ENCODE assay signal across 19 mouse cellular contexts in genomic region chr4:72168267-72168666, GRCm38 (mm10). TPM values are rescaled to one million over a fixed set of nuclear protein-coding genes. Genes with fewer than 3 reads are reported as not detected.
DNase-seq lines count a peak whose midpoint lies in the region; ATAC-seq and TF ChIP-seq lines count a peak whose summit lies in the region.
"Had no signal": no experiment of that assay in that cellular context is flagged by ENCODE, and none has a peak within 500 bp of the region (broad histone marks: within the 10 kb centered on the region; RNA-seq: fewer than 3 reads in every experiment).

No protein-coding gene starts in this region.

- peaks cover 61% of the 10 kb centered on the region for H3K36me3 ChIP-seq in forebrain, embryonic 10.5 days (replicated peaks)
- no peaks in the 10 kb centered on the region for H3K36me3 ChIP-seq in forebrain, postnatal 0 days (ENCODE audit: insufficient read depth)
- no peaks in the 10 kb centered on the region; the same call in 1 of the 2 replicates for H3K36me3 ChIP-seq in forebrain, embryonic 11.5 days (ENCODE audit: control insufficient read depth, insufficient read depth, low read length)
- peaks cover 6% of the 10 kb centered on the region; the same call in 1 of the 2 replicates for H3K36me3 ChIP-seq in hindbrain, embryonic 15.5 days
- peaks cover 8% of the 10 kb centered on the region; the same call in 1 of the 2 replicates for H3K36me3 ChIP-seq in neural tube, embryonic 13.5 days

- peaks cover 63% of the 10 kb centered on the region for H3K4me1 ChIP-seq in forebrain, embryonic 10.5 days
- peaks cover 2% of the 10 kb centered on the region; the same call in 1 of the 2 replicates for H3K4me1 ChIP-seq in forebrain, postnatal 0 days (ENCODE audit: insufficient read depth)
- H3K4me1 ChIP-seq in forebrain, embryonic 11.5 days (replicated peaks; ENCODE audit: control insufficient read depth, insufficient read depth, low read length), result peaks cover 16% of the 10 kb centered on the region
- peaks cover 22% of the 10 kb centered on the region for H3K4me1 ChIP-seq in hindbrain, embryonic 15.5 days (replicated peaks)
- H3K4me1 ChIP-seq in neural tube, embryonic 13.5 days (replicated peaks), result peaks cover 35% of the 10 kb centered on the region
- H3K4me1 ChIP-seq: intestine, embryonic 15.5 days; liver, embryonic 12.5 days had no signal

- no peak overlapping the region for H3K4me3 ChIP-seq in forebrain, embryonic 10.5 days
- no peak overlapping the region for H3K4me3 ChIP-seq in forebrain, postnatal 0 days (ENCODE audit: low read depth, low read length)
- no peak overlapping the region for H3K4me3 ChIP-seq in forebrain, embryonic 11.5 days (ENCODE audit: low read depth, low read length)
- H3K4me3 ChIP-seq in hindbrain, embryonic 15.5 days, result no peak overlapping the region
- H3K4me3 ChIP-seq in neural tube, embryonic 13.5 days, result no peak overlapping the region
- H3K4me3 ChIP-seq: heart, adult 2 months; intestine, embryonic 15.5 days; liver, embryonic 12.5 days had no signal

- no peaks in the 10 kb centered on the region for H3K9me3 ChIP-seq in forebrain, embryonic 10.5 days
- H3K9me3 ChIP-seq in forebrain, postnatal 0 days (ENCODE audit: low read length), result no peaks in the 10 kb centered on the region
- no peaks in the 10 kb centered on the region for H3K9me3 ChIP-seq in forebrain, embryonic 11.5 days (ENCODE audit: control insufficient read depth, low read length)
- H3K9me3 ChIP-seq in hindbrain, embryonic 15.5 days, result no peaks in the 10 kb centered on the region
- H3K9me3 ChIP-seq in neural tube, embryonic 13.5 days, result no peaks in the 10 kb centered on the region
- H3K9me3 ChIP-seq: intestine, embryonic 15.5 days; liver, embryonic 12.5 days had no signal

- no peak overlapping the region for H3K4me2 ChIP-seq in forebrain, postnatal 0 days (ENCODE audit: low read depth)
- no peak overlapping the region for H3K4me2 ChIP-seq in forebrain, embryonic 11.5 days (ENCODE audit: low read depth, low read length, severe bottlenecking)
- H3K4me2 ChIP-seq in hindbrain, embryonic 15.5 days, result no peak overlapping the region
- no peak overlapping the region for H3K4me2 ChIP-seq in neural tube, embryonic 13.5 days
- H3K4me2 ChIP-seq: intestine, embryonic 15.5 days; liver, embryonic 12.5 days had no signal

- no peak for ATAC-seq in forebrain, postnatal 0 days
- ATAC-seq in forebrain, embryonic 11.5 days (replicated peaks; ENCODE audit: low FRiP score), result peak; percentile 85
- ATAC-seq in hindbrain, embryonic 15.5 days (ENCODE audit: low FRiP score, low read depth), result peak; percentile 31; the same call in 1 of the 2 replicates
- peak; percentile 55; the same call in 1 of the 2 replicates for ATAC-seq in neural tube, embryonic 13.5 days (ENCODE audit: low read depth)
- ATAC-seq in megakaryocyte-erythroid progenitor cell, adult 5-6 weeks (replicated peaks; ENCODE audit: low FRiP score, low TSS enrichment, poor library complexity, severe bottlenecking), result no peak
- ATAC-seq: intestine, embryonic 15.5 days; liver, embryonic 12.5 days; lung, postnatal 0 days; Patski had no signal

- intact Hi-C loops in left cerebral cortex, postnatal 10 days (cut with DNase I), result no loop called here

- H3K27ac ChIP-seq in forebrain, embryonic 10.5 days, result peak overlapping the region; percentile 60
- no peak overlapping the region for H3K27ac ChIP-seq in forebrain, postnatal 0 days (ENCODE audit: low read depth, low read length)
- peak overlapping the region; percentile 72 for H3K27ac ChIP-seq in forebrain, embryonic 11.5 days (ENCODE audit: low read depth, low read length)
- H3K27ac ChIP-seq in hindbrain, embryonic 15.5 days (replicated peaks), result no peak overlapping the region
- H3K27ac ChIP-seq in neural tube, embryonic 13.5 days (replicated peaks), result no peak overlapping the region
- H3K27ac ChIP-seq: heart, adult 2 months; intestine, embryonic 15.5 days; liver, embryonic 12.5 days had no signal

- H3K27me3 ChIP-seq in forebrain, embryonic 10.5 days (ENCODE audit: poor library complexity, severe bottlenecking), result peaks cover 60% of the 10 kb centered on the region
- H3K27me3 ChIP-seq in forebrain, postnatal 0 days (ENCODE audit: insufficient read depth, low read length), result no peaks in the 10 kb centered on the region
- H3K27me3 ChIP-seq in forebrain, embryonic 11.5 days (ENCODE audit: control insufficient read depth, insufficient read depth, low read length), result no peaks in the 10 kb centered on the region; the same call in 1 of the 2 replicates
- H3K27me3 ChIP-seq in hindbrain, embryonic 15.5 days, result no peaks in the 10 kb centered on the region
- no peaks in the 10 kb centered on the region for H3K27me3 ChIP-seq in neural tube, embryonic 13.5 days
- H3K27me3 ChIP-seq: intestine, embryonic 15.5 days; liver, embryonic 12.5 days; Patski had no signal

- no peak for TF ChIP-seq CTCF in forebrain, postnatal 0 days (IDR thresholded peaks at IDR 0.05; ENCODE audit: low read depth)

- H3K9ac ChIP-seq in forebrain, postnatal 0 days, result no peak overlapping the region
- H3K9ac ChIP-seq in forebrain, embryonic 11.5 days (ENCODE audit: low read length), result no peak overlapping the region
- H3K9ac ChIP-seq in hindbrain, embryonic 15.5 days, result no peak overlapping the region
- no peak overlapping the region for H3K9ac ChIP-seq in neural tube, embryonic 13.5 days
- H3K9ac ChIP-seq: intestine, embryonic 15.5 days; liver, embryonic 12.5 days had no signal

- peak; percentile 49 for DNase-seq in forebrain, embryonic 10.5 days (ENCODE audit: extremely low spot score, low spot score)
- no peak for DNase-seq in forebrain, postnatal 0 days
- no peak for DNase-seq in forebrain, embryonic 11.5 days (ENCODE audit: low spot score)
- no peak for DNase-seq in kidney, adult 9 months
- DNase-seq in left cerebral cortex, postnatal 10 days (ENCODE audit: extremely low spot score in 1 of 2, low spot score in 2 of 2), result no peak
- DNase-seq: adrenal gland, postnatal 10 days; cerebellum, adult 9-11 months; heart, adult 2 months; kidney, postnatal 14 days; left cerebral cortex, postnatal 4 days; right cerebral cortex, postnatal 25 days; thymus, adult 2 months had no signal

- 2% methylated on average over 1 of the region's 1 CpGs for WGBS in forebrain, embryonic 10.5 days
- 7% methylated on average over 1 of the region's 1 CpGs for WGBS in forebrain, postnatal 0 days
- WGBS in forebrain, embryonic 11.5 days, result 7% methylated on average over 1 of the region's 1 CpGs
- WGBS in hindbrain, embryonic 15.5 days, result 0% methylated on average over 1 of the region's 1 CpGs
- 6% methylated on average over 1 of the region's 1 CpGs for WGBS in neural tube, embryonic 13.5 days

RNA-seq across cellular contexts. Expression of gene Tle1, which starts 32.5 kb away (rescaled TPM):
- polyA plus RNA-seq in forebrain, embryonic 10.5 days (2016; fragmentation: Nextera tagmentation; extraction: Ambion mirVana), result 39.2 and 39.8 TPM in 2 replicates
- 76.8 and 83.0 TPM in 2 replicates for total RNA-seq in forebrain, postnatal 0 days (2014; rRNA removed)
- 27.4 and 28.8 TPM in 2 replicates for polyA plus RNA-seq in forebrain, postnatal 0 days (2015; fragmentation: Nextera tagmentation; extraction: Ambion mirVana)
- polyA plus RNA-seq in forebrain, embryonic 11.5 days (2014; fragmentation: Nextera tagmentation; extraction: Ambion mirVana), result 61.6 and 63.9 TPM in 2 replicates
- 39.0 and 43.1 TPM in 2 replicates for polyA plus RNA-seq in hindbrain, embryonic 15.5 days (2015; fragmentation: Nextera tagmentation; extraction: Ambion mirVana)
- 37.5 and 42.3 TPM in 2 replicates for polyA plus RNA-seq in neural tube, embryonic 13.5 days (2015; fragmentation: Nextera tagmentation; extraction: Ambion mirVana)
- 10 to 100 TPM; 33.7 to 40.8 TPM for total RNA-seq in left cerebral cortex, postnatal 10 days (2021)
- total RNA-seq in megakaryocyte-erythroid progenitor cell, adult 5-6 weeks (2014; fragmentation: Nextera tagmentation), result 7.4 and 9.4 TPM in 2 replicates
- 14.2 and 19.4 TPM in 2 replicates for total RNA-seq in megakaryocyte-erythroid progenitor cell, adult 5-6 weeks (2017)

Comparison
In these comparisons a context has a peak if more than half of its experiments do, and no peak if none do; other contexts are left out.
1. H3K27ac ChIP-seq: peak in forebrain, embryonic 10.5 days (single experiment) and forebrain, embryonic 11.5 days (single experiment); none in forebrain, postnatal 0 days (single experiment), hindbrain, embryonic 15.5 days (single experiment) and neural tube, embryonic 13.5 days (single experiment).
2. ATAC-seq: peak in forebrain, embryonic 11.5 days (single experiment), hindbrain, embryonic 15.5 days (single experiment) and neural tube, embryonic 13.5 days (single experiment); none in forebrain, postnatal 0 days (single experiment) and megakaryocyte-erythroid progenitor cell, adult 5-6 weeks (single experiment).